Mouse (Mus musculus) central nervous system, embryonic 11.5 days (tissue): ENCODE data around the gene Zfp385c. TPM values are rescaled to one million over a fixed set of nuclear protein-coding genes. Genes with fewer than 3 reads are reported as not detected.

Experiments used
- polyA plus RNA-seq: library from polyadenylated mRNA; depleted of rRNA; stranded (reverse); fragments of >200 nt; gene quantifications from 2 replicates; pipeline ENCODE4 v1.2.3, GENCODE M21; 2012; rRNA removed

The Zfp385c gene
- polyA plus RNA-seq = 0.35 and 0.65 TPM in 2 replicates

DNA sequence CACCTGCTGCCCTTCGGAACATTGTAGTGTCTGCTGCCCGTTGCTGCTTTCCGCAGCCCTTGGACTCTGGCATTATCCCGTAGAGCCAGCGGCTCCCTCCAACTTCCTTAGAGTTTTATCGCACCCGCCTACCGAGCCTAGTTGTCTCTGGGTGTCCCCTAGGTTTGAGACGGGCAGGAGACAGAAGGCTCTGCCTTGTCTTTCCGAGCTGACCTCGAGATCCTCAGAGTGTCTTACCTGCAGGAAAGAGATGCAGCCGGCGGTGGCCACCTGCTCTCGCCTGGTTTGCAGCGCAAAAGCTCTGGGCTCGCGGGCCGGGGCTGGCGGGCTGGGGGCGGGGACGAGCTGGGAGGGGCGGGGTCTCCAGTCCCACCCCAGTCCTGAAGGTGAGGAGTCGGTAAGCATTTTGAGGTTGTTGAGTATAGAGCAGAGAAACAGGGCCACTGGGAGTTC, at the start of gene Zfp385c:
Gene Zfp385c, minus strand, starts transcription at position 292 of the 453 bp plus-strand sequence.

DNA sequence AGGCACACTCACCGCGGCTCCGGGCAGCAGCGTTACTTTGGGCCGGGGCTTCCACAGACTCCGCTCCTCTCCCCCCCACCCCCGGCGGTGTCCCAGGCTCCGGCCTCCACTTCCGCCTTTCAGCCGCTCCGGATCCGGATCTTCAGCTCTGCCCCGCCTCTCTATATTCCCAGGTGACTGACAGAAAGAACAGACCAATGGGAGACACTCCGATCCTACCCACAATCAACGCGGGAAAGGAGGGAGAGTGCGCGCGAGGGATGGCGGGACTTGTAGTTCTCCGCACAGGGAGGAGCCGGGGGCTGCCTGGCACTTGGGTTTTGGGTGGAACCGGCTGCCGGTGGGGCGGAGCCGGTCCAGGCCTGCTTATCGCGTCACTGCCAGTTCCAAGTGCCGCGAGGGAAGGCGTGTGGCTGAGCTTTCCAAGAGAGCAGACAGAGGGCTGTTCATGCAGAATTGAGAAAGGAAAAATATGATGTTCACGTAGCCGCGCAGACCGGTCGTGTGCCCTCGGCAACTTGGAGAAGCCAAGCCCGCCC, 45.9 kb upstream of the Zfp385c start, which contains the start of gene Rab5c:
Gene Rab5c, minus strand, starts transcription at position 150 of the 539 bp plus-strand sequence.

DNA sequence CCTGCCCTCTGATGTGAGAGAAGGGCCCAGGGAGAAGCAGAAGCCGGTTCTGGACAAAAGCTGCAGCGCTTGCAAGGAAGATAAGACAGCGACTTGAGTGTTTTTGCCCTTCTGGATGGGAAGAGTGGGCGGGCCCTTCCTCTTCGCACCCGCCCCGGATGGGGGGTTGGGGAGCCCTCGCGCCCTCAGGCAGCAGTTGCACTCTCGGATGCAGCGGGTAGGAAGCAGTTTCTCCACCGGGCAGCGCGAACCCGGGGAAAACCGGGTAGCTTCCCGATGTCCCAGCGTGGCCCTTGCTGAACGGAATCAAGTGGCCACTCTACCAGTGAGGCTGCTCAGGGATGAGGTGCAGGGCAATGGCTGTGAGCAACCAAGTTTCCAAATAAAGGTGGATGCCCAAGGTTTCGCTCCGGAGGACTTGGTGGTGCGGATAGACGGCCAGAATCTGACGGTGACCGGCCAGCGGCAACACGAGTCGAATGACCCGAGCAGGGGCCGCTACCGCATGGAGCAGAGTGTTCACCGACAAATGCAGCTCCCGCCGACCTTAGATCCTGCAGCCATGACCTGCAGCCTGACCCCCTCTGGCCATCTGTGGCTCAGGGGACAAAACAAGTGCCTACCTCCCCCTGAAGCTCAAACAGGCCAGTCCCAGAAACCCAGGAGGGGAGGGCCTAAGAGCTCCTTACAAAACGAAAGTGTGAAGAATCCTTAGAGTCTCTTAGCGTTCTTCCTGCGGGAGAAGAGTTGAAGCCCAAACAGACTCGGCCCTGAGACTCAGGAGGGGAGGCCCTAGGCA, 21.7 kb upstream of the Zfp385c start, which contains the start of gene Hspb9:
Gene Hspb9, plus strand, starts transcription at position 116 of the 799 bp plus-strand sequence.

DNA sequence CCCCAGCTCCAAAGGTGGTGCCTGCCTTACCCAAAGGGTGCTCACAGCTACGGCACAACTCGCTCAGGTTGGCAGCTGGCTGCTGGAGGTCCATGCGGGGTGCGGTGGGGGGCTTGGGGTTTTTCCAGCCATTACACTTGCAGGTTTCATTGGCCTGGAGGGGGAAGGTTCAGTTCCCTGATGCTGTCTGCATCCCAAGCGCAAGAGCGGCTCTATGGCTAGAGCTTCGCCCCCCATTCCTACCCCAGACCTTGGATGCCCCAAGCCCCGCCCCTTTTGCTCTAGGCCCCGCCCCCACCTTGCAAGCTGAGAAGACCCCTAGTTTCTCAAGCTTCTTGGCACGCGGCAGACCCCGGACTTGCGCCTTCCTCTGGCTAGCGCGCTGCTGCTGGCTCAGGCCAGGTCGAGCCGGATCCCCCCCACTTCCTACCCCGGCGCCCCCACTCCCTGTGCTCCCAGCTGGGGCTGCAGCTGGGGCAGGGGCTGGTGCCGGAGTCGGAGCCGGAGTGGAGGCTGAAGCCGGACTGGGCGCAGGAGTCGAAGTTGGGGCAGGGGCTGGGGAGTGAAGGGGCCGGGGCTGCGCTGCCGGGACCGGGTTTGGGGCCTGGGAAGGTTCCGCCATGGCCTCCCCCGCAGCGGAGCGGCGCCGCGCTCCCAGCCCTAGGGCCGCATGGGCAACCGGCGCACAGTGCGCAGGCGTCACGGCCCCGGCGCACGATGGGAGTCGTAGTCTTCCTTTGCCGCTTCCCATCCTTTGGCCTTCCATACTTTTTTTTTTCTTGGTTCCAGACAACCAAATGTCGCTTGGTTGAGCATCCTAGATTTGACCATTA, 19.7 kb upstream of the Zfp385c start, which contains the start of gene Kat2a:
Gene Kat2a, minus strand, starts transcription at position 683 of the 833 bp plus-strand sequence.

DNA sequence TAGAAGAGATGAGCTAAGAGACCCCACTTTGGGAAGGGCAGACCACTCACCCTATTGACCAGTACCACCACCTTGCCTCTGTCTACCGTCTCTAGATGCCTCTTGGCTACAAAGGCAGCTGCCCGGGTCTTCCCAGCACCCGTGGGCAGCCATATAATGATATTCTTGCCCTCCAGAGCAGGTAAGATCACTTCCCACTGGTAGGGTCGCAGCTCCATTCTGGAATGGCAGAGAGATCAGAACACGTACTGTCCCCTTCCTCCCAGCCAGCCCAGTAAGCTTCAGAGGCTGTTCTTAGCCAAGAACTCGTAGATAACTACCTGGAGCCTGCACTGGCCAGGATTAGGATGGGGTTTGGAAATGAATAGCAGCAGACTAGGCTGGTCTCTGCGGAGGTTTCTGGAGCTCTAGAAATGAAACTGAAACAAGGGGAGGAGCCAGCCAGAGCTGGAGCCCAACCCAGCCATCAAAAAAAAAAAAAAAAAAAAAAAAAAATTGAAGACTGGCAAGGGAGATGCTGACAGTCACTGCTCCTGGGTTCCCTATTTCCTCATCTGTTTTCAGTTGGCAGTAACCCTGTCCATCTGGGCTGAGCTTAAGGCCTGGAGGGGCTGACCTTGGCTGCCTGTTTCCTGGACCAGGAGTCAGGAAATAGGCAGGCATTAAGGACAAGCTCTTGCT, 11.7 kb upstream of the Zfp385c start, which contains the start of gene Dhx58:
Gene Dhx58, minus strand, starts transcription at position 421 of the 681 bp plus-strand sequence.

DNA sequence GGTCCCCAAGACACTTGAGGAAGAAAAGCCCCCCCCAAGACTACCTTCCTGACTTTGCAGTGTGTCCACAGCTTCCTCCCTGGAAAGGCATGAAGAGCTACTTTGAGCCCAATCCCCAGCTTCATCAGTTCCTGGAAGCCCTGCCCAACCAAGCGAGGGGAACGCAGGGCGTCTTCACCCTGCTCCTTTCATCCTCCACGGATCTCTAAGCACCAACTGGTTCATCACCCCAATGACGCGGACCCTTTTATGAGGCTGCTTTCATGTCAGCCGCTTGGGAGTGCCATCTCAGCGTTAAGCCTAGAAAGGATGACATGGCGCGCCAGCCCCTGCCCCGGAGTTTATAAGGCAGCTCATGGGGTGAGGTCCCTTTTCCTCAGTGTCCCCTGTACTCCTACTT, 72.3 kb downstream of the Zfp385c start, which contains the start of gene Dnajc7:
Gene Dnajc7, minus strand, starts transcription at position 187 of the 400 bp plus-strand sequence.

DNA sequence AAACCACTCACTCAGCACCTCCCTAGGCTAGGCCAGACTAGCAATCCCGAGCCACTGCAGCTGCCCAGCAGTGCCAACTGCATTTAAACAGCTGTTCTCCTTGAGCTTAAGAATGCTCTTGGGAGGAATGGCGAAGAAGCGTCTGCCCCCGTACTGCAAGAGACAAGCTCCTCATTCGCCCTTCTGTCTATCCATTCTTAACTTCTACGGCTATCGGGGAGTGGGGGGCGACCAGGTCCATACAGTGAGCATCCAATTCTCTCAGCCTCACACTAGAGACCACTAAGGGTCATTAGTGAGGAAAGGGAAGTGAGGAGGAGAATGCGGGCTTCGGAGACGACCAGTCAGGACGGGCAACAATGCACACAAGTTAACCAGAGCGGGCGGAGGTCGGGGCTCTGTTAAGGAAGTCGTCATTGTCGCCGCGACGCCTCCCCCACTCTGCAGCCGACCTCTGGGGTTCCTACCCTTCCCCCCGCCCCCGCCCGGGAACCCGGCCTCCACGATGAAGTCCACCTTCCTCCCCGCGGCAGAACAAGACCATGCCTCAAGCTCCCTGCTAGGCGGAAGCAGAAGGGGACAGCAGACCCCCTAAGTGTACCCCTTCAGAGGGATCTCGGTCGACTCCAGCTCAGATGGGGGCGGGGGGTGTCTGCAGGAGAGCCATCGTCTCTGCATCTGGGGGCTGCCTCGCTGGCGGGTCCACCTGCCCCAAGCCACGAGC, 73.3 kb downstream of the Zfp385c start, which contains the start of gene Nkiras2:
Gene Nkiras2, plus strand, starts transcription at position 484 of the 724 bp plus-strand sequence.

Other genes with a start within 250 kb of the Zfp385c start
- gene Klhl11, start 219.7 kb downstream of the Zfp385c start, polyA plus RNA-seq = 9.5 and 9.8 TPM in 2 replicates
- 174 and 188 TPM in 2 replicates for gene Acly, start 164.5 kb downstream of the Zfp385c start, polyA plus RNA-seq
- 1.1 and 1.6 TPM in 2 replicates for gene Ttc25, start 146.8 kb downstream of the Zfp385c start, polyA plus RNA-seq
- gene Cnp, start 117.6 kb downstream of the Zfp385c start, polyA plus RNA-seq = 10.0 and 14.6 TPM in 2 replicates
- 67.2 and 77.8 TPM in 2 replicates for gene Nkiras2, start 73.2 kb downstream of the Zfp385c start, polyA plus RNA-seq
- 267 and 311 TPM in 2 replicates for gene Dnajc7, start 72.3 kb downstream of the Zfp385c start, polyA plus RNA-seq
- gene Dhx58, start 11.8 kb upstream of the Zfp385c start, polyA plus RNA-seq = 3.2 and 3.3 TPM in 2 replicates
- 49.7 and 54.3 TPM in 2 replicates for gene Kat2a, start 20.0 kb upstream of the Zfp385c start, polyA plus RNA-seq
- gene Hspb9, start 21.4 kb upstream of the Zfp385c start, polyA plus RNA-seq = 0.21 TPM in 1 of 2 replicates, not detected in the other
- 91.1 and 137 TPM in 2 replicates for gene Rab5c, start 45.8 kb upstream of the Zfp385c start, polyA plus RNA-seq
- 6.4 and 7.2 TPM in 2 replicates for gene Kcnh4, start 67.5 kb upstream of the Zfp385c start, polyA plus RNA-seq
- 0.28 TPM in 1 of 2 replicates, not detected in the other for gene Hcrt, start 70.5 kb upstream of the Zfp385c start, polyA plus RNA-seq
- gene Ghdc, start 78.5 kb upstream of the Zfp385c start, polyA plus RNA-seq = 5.8 and 6.6 TPM in 2 replicates
- 12.9 and 15.9 TPM in 2 replicates for gene Stat5b, start 158.3 kb upstream of the Zfp385c start, polyA plus RNA-seq
- 2.1 and 3.3 TPM in 2 replicates for gene Stat5a, start 166.9 kb upstream of the Zfp385c start, polyA plus RNA-seq
- 20.9 and 23.6 TPM in 2 replicates for gene Stat3, start 247.1 kb upstream of the Zfp385c start, polyA plus RNA-seq